9 mouse cellular contexts compared by ENCODE assay signal in genomic region chr5:111601711-111602521, GRCm38 (mm10).
DNase-seq lines count a peak whose midpoint lies in the region; ATAC-seq and TF ChIP-seq lines count a peak whose summit lies in the region.
"Had no signal": no experiment of that assay in that cellular context is flagged by ENCODE, and none has a peak within 500 bp of the region (broad histone marks: within the 10 kb centered on the region; RNA-seq: fewer than 3 reads in every experiment).

No protein-coding gene starts in this region.

- no peaks in the 10 kb centered on the region for H3K27me3 ChIP-seq in cerebellum, adult 2 months (ENCODE audit: control insufficient read depth, insufficient read depth, low read length)
- H3K27me3 ChIP-seq in lung, embryonic 16.5 days (ENCODE audit: control insufficient read depth, insufficient read depth, low read depth, low read length): no peaks in the 10 kb centered on the region
- no peaks in the 10 kb centered on the region for H3K27me3 ChIP-seq in limb, embryonic 15.5 days

- no peak overlapping the region for H3K9ac ChIP-seq in lung, embryonic 16.5 days (ENCODE audit: low read length)
- no peak overlapping the region for H3K9ac ChIP-seq in limb, embryonic 15.5 days

- TF ChIP-seq CTCF in cerebellum, adult 2 months (IDR thresholded peaks at IDR 0.05; ENCODE audit: borderline replicate concordance, insufficient read depth, low read depth, low read length): no peak

- H3K36me3 ChIP-seq in lung, embryonic 16.5 days (ENCODE audit: control insufficient read depth, insufficient read depth, low read length): no peaks in the 10 kb centered on the region
- no peaks in the 10 kb centered on the region for H3K36me3 ChIP-seq in limb, embryonic 15.5 days

- H3K4me2 ChIP-seq in lung, embryonic 16.5 days (ENCODE audit: low read depth, low read length): no peak overlapping the region
- H3K4me2 ChIP-seq in limb, embryonic 15.5 days: no peak overlapping the region

- ATAC-seq in lung, embryonic 16.5 days (ENCODE audit: low read depth): peak; percentile 33; the same call in 1 of the 2 replicates
- ATAC-seq in limb, embryonic 15.5 days (ENCODE audit: insufficient number of reproducible peaks, low FRiP score, low TSS enrichment, low read depth): peak; percentile 68

- DNase-seq in cerebellum, adult 2 months: peak; percentile 27 to 47
- DNase-seq in cerebellum, adult 9-10 months: no peak
- no peak for DNase-seq in lung, postnatal 14 days
- peak; percentile 76 for DNase-seq in fibroblast of lung, adult 2 months (ENCODE audit: low read depth)
- no peak for DNase-seq in ovary, postnatal 14 days (ENCODE audit: low spot score)
- no peak for DNase-seq in left cerebral cortex, adult 8-10 months (ENCODE audit: low spot score in 2 of 2)
- DNase-seq: liver had no signal

- TF ChIP-seq POLR2A in cerebellum, adult 2 months (IDR thresholded peaks at IDR 0.05; ENCODE audit: borderline replicate concordance, insufficient read depth, low read length): no peak

- H3K9me3 ChIP-seq in lung, embryonic 16.5 days (ENCODE audit: control insufficient read depth, low read length): no peaks in the 10 kb centered on the region
- no peaks in the 10 kb centered on the region for H3K9me3 ChIP-seq in limb, embryonic 15.5 days

- H3K27ac ChIP-seq in cerebellum, adult 2 months (ENCODE audit: insufficient read depth, low read length): no peak overlapping the region
- no peak overlapping the region for H3K27ac ChIP-seq in lung, embryonic 16.5 days (ENCODE audit: low read length)
- H3K27ac ChIP-seq in limb, embryonic 15.5 days: peak overlapping the region; percentile 78

- H3K4me1 ChIP-seq in cerebellum, adult 2 months (ENCODE audit: control insufficient read depth, insufficient read depth, low read length): peaks cover 4% of the 10 kb centered on the region
- H3K4me1 ChIP-seq in lung, embryonic 16.5 days (replicated peaks; ENCODE audit: control insufficient read depth, insufficient read depth, low read length): peaks cover 5% of the 10 kb centered on the region; the same call in 1 of the 2 replicates
- peaks cover 33% of the 10 kb centered on the region for H3K4me1 ChIP-seq in limb, embryonic 15.5 days

- no peak overlapping the region for H3K4me3 ChIP-seq in cerebellum, adult 2 months (replicated peaks; ENCODE audit: insufficient read depth, low read depth, low read length)
- no peak overlapping the region for H3K4me3 ChIP-seq in lung, embryonic 16.5 days (ENCODE audit: low read length)
- no peak overlapping the region for H3K4me3 ChIP-seq in limb, embryonic 15.5 days

- WGBS in cerebellum, adult 2 months: 50% methylated on average over 26 of the region's 26 CpGs
- 64% methylated on average over 26 of the region's 26 CpGs for WGBS in lung, embryonic 16.5 days
- WGBS in limb, embryonic 15.5 days: 23% methylated on average over 23 of the region's 26 CpGs

Comparison
In these comparisons a context has a peak if more than half of its experiments do, and no peak if none do; other contexts are left out.
1. DNase-seq: peak in cerebellum, adult 2 months (2 of 2) and fibroblast of lung, adult 2 months (single experiment); none in cerebellum, adult 9-10 months (single experiment), lung, postnatal 14 days (single experiment), ovary, postnatal 14 days (single experiment) and left cerebral cortex, adult 8-10 months (0 of 2).